ENCODE assay signal across 9 mouse cellular contexts in genomic region chr3:100485390-100486132, GRCm38 (mm10). TPM values are rescaled to one million over a fixed set of nuclear protein-coding genes. Genes with fewer than 3 reads are reported as not detected.
DNase-seq lines count a peak whose midpoint lies in the region; ATAC-seq and TF ChIP-seq lines count a peak whose summit lies in the region.
"Had no signal": no experiment of that assay in that cellular context is flagged by ENCODE, and none has a peak within 500 bp of the region (broad histone marks: within the 10 kb centered on the region; RNA-seq: fewer than 3 reads in every experiment).

No protein-coding gene starts in this region.

- DNase-seq in heart, postnatal 4 days = no peak
- peak; percentile 19 for DNase-seq in lung, postnatal 0 days (ENCODE audit: low spot score)
- DNase-seq in lung, postnatal 25 days (ENCODE audit: low spot score) = no peak
- peak; percentile 42 for DNase-seq in kidney, adult 9 months
- DNase-seq in naive thymus-derived CD4-positive, alpha-beta T cell, adult 2 months (ENCODE audit: low read depth) = peak; percentile 46
- DNase-seq in gastrocnemius, postnatal 25 days = no peak
- no peak for DNase-seq in adrenal gland, postnatal 10 days

- WGBS in heart, embryonic 11.5 days (ENCODE audit: insufficient replicate concordance) = 48% methylated on average over 11 of the region's 11 CpGs
- 43% methylated on average over 11 of the region's 11 CpGs for WGBS in lung, postnatal 0 days

- H3K4me1 ChIP-seq in heart, embryonic 11.5 days (ENCODE audit: control insufficient read depth, insufficient read depth, low read length) = peaks cover 13% of the 10 kb centered on the region; the same call in 1 of the 2 replicates
- no peaks in the 10 kb centered on the region for H3K4me1 ChIP-seq in lung, postnatal 0 days (ENCODE audit: insufficient read depth, low read depth, low read length)

- no peaks in the 10 kb centered on the region for H3K9me3 ChIP-seq in heart, embryonic 11.5 days (replicated peaks; ENCODE audit: control insufficient read depth, low read length)
- no peaks in the 10 kb centered on the region for H3K9me3 ChIP-seq in lung, postnatal 0 days (ENCODE audit: low read length)

- H3K4me2 ChIP-seq in heart, embryonic 11.5 days = peak overlapping the region; percentile 99
- no peak overlapping the region; the same call in 1 of the 2 replicates for H3K4me2 ChIP-seq in lung, postnatal 0 days (replicated peaks; ENCODE audit: low read depth, low read length)

- H3K36me3 ChIP-seq in heart, embryonic 11.5 days (ENCODE audit: control insufficient read depth, insufficient read depth, low read length) = no peaks in the 10 kb centered on the region
- H3K36me3 ChIP-seq in lung, postnatal 0 days (ENCODE audit: insufficient read depth, low read length) = no peaks in the 10 kb centered on the region

- no peak for ATAC-seq in heart, embryonic 11.5 days (replicated peaks; ENCODE audit: insufficient number of reproducible peaks, low FRiP score, low TSS enrichment)
- no peak for ATAC-seq in lung, postnatal 0 days
- ATAC-seq: inflammation-experienced regulatory T-cells, adult 6 months had no signal

- no peak for TF ChIP-seq CTCF in lung, postnatal 0 days (IDR thresholded peaks at IDR 0.05)

- no peak overlapping the region for H3K27ac ChIP-seq in heart, embryonic 11.5 days (ENCODE audit: low read depth, low read length)
- H3K27ac ChIP-seq in lung, postnatal 0 days (ENCODE audit: low read length) = no peak overlapping the region

- TF ChIP-seq EP300 in lung, postnatal 0 days (IDR thresholded peaks at IDR 0.05) = no peak

- no peak overlapping the region for H3K9ac ChIP-seq in heart, embryonic 11.5 days (ENCODE audit: low read depth, low read length)
- no peak overlapping the region for H3K9ac ChIP-seq in lung, postnatal 0 days (replicated peaks; ENCODE audit: low read depth)

- peak overlapping the region; percentile 21; the same call in 1 of the 2 replicates for H3K4me3 ChIP-seq in heart, embryonic 11.5 days (ENCODE audit: low read depth, low read length)
- H3K4me3 ChIP-seq in lung, postnatal 0 days (ENCODE audit: low read depth, low read length) = no peak overlapping the region

- H3K27me3 ChIP-seq in heart, embryonic 11.5 days (ENCODE audit: control insufficient read depth, insufficient read depth, low read length) = peaks cover 10% of the 10 kb centered on the region
- H3K27me3 ChIP-seq in lung, postnatal 0 days (replicated peaks; ENCODE audit: insufficient read depth, low read length) = 0 out of 2 replicates have a peak, but pooled peaks cover 3% of the 10 kb centered on the region

RNA-seq across cellular contexts. Expression of gene Tent5c, which starts 3.6 kb away (rescaled TPM):
- polyA plus RNA-seq in heart, embryonic 11.5 days (2014; fragmentation: Nextera tagmentation; extraction: Ambion mirVana) = 7.4 and 8.3 TPM in 2 replicates
- 10 to 100 TPM; 17.9 to 51.7 TPM for total RNA-seq in heart, postnatal 4 days (2021)
- polyA plus RNA-seq in lung, postnatal 0 days (2015; fragmentation: Nextera tagmentation; extraction: Ambion mirVana) = 11.5 and 14.0 TPM in 2 replicates
- total RNA-seq in gastrocnemius, postnatal 25 days (2021) = 1 to 10 TPM; 3.3 to 6.1 TPM
- 10 to 100 TPM; 18.1 to 23.5 TPM for total RNA-seq in adrenal gland, postnatal 10 days (2021)

Comparison
In these comparisons a context has a peak if more than half of its experiments do, and no peak if none do; other contexts are left out.
1. DNase-seq: peak in lung, postnatal 0 days (single experiment), kidney, adult 9 months (single experiment) and naive thymus-derived CD4-positive, alpha-beta T cell, adult 2 months (single experiment); none in heart, postnatal 4 days (single experiment), lung, postnatal 25 days (single experiment), gastrocnemius, postnatal 25 days (single experiment) and adrenal gland, postnatal 10 days (single experiment).